Mouse (Mus musculus) cerebellum, postnatal 36 days (tissue): Measurements from ENCODE around the gene Trat1.

ENCODE experiments used
- DNase-seq, 2 experiments: peaks; one replicate each; pipeline ENCODE4 v3.0.0; 2021 to 2022; ENCODE audit warnings: mixed read lengths in 2 of 2

Gene Trat1

DNA sequence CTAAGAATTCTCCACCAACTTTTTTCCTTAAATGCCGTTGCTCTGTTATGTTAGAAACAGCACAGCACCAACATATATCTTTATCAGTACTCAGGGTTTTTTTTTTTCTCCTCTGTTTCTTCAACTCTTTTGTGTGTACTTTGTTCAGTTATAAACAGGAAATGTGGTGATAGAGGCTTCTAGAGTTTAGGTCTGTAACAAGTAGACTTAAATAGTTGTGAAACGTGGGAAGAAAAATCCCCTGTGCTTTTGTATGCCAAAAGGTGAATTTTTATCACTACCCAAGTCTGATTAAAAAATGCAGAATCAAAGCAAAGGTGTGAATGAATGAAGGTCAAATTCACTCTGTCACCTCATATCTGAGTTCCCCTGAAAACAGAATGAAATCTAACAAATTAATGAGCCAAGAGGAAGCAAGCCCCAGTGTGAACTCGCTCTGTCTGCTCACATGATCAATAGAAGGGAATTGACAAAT lies at the start of gene Trat1:
Gene Trat1 (minus strand): TSS at position 51 of the 475 bp plus-strand sequence.
- no peak for DNase-seq

DNA sequence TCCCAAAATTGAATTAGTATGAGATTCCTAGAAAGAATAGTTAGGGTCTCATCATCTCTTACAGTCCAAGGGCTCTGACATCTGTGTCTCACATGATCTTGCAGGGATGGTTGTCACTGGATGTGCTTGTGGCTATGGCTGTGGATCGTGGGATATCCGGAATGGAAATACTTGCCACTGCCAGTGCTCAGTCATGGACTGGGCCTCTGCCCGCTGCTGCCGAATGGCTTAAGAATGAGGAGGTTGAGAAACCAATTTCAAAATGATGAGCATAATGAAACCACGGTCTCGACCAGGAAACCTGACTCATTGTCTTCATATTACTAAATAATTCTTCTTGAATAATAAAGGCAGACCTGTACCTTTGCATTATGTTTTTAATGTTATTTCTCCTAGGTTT lies 46.7 kb upstream of the Trat1 start:
- no peak for DNase-seq

DNA sequence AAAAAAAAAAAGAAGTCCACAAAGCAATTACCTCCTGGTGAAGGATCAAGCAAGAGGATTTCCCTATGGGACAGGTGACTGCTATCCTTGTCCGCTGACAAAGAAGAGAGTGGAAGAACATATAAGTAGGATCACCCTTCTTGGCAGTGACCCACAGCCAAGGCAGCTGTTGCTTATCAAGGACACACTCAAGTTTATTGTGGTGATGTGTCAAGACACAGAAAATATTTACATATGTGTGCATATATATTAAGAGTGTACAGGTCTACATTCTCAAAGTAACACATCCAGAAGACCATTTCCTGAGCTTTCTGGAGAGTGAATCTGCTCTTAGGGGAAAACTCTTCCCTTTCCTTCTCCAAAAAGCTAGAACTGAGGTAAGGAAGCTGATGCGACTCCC lies 44.9 kb upstream of the Trat1 start, which contains the start of gene Retnlb:
Gene Retnlb (plus strand): TSS at position 162 of the 400 bp plus-strand sequence.
- DNase-seq: no peak

DNA sequence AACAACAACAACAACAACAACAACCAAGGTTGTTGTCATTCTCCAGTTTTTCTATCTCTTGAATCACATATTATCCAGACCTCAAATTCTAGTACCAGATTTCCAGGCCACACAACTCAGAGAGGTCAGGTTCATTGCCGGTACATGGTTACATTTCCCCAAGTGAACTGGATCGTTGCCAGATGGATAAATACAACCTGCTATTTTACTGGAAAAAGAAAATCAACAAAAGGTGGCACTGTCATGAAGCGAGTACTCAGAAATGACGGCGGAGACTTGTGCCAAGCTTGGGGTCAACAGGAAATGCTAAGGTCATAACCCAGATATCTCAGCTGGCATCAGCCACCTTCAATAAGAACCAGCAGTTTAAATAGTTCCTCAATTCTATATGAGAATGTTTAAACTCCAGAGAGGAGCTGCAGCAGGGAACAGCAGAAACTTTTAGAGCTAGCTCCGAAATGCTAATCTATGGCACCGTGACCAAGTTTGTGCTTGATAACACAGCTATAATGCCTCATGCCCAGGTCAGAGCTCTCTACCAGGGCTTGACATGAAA lies 40.1 kb upstream of the Trat1 start:
- no peak for DNase-seq

DNA sequence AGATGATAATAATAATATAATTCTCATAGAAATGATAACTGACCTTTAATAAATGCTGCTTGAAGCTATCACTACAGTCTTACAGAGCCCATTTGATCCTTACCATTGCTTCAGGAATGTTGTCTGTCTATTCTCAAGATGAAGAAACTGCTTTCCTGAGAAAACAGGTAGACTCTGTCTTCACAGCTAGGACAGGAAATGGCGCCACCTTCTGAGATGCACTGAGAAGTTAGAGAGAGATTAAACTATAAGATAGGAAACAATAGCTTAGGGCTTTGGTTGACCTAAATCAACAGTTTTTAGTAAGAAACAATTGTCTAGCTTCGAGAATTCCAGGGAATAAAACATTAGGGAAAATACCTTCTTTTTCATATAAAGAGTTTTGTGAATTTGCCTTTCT lies 37.6 kb upstream of the Trat1 start:
- DNase-seq: no peak

DNA sequence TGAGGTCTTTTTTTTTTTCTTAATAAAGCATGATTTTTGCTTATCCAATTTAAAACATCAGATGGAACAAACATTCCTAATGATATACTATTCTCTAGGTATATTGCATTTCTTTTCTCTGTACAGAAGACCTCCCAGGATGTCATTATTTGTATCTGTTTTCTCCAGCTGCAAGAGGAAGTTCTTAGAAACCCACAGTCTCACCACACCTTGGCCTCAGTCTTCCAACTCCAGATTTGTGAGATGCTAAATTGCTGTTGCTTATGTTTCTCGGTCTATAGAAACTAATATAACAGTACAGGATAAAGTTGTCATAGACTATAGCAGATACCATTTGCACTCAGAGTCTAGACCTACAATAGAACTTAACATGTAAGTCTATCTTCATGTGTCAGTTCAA lies 34.7 kb upstream of the Trat1 start:
- DNase-seq: no peak

DNA sequence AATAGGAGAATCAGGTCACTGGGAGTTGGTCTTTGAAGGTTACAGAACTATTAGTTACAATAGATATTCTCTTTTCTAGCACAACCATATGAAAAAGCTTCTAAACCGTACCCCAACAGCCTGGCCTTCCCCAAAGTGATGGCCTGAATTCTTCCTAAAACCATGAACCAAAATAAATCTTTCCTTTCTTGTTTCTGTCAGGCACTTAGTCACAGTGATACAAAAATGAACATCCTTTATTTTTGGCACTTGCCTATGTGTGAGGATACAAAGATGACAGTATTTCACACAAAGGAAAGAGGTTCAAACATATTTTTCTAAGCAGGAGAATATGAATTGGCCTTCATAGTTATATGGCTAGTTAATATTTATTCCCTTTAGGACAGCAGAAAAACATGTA lies 33.6 kb upstream of the Trat1 start:
- DNase-seq: no peak

DNA sequence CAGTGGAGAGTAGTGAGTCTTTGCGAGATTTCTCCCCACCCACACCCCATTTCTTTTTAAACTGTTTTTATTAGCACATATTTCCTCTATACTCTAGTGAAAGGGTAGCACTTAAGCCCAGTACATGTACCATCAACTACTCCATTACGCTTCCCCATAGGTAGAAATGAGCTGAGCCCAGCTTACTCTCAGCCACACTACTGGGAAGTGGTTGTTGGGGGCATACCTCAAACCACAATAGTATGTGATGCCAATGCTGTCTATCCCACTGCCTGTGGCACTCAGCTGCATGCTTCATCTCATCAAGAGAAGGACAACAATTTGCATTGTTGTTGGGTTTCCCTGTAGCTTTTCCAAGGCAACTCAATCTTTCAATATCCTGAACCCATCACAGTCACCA lies 29.1 kb upstream of the Trat1 start:
- DNase-seq: no peak

DNA sequence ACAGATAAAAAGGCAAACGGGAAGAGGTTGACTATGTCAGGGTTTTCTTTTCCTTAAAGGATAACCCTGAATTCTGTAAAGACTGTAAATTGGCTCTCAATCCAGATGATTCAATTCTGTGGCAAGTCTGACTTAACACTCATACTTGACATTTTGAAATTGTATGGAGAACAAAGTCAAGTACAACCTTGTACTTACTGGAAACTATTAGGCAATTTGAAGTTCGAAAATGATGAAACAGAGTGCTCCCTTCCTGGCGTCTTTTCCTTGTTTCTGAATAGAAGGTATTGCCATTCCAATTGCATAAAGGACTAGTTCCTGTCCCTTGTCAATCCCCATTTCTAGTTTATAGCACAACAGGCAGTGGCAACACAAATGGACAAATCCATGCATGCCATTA lies 27.6 kb upstream of the Trat1 start:
- DNase-seq: no peak

DNA sequence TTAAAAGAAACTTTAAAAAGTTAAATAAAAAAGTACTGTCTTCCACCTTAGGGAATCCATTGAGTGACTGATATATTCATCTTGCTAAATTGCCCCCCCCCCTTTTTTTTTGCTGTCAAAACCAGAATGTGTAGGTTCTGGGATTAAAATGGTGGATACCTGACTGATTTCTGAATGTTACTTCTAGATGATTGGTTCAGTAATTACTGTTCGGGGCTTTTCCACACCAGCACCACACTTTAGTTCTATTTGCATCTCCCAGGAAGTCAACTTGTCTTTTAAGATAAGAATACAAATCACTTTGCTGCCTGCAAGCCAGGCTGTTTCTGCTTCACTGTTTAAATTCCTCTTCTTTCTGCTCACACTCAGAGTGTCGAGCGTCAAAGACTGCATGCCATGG lies 26.5 kb upstream of the Trat1 start:
- no peak for DNase-seq

DNA sequence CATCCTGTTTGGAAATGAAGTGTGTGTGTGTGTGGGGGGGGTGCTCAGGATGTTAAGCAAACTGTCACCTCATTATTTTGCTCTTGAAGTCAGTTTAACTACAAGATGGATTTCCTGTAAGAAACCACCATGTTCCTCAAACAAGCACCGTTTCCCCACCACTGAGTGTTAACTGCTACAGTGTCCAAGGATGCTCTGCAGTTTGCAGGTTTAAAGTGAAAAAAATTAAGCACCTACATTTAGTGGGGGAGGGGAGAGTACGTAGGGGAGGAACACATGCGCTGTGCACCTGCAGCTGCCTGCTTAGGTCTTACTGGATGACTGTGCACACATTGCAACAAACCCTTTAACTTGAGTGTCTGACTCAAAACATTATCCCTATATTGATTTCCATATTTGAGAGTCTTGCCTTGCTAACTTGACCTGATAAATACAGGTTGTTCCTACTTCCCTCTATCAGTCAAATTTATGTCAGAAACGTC lies 16.9 kb upstream of the Trat1 start:
- DNase-seq: no peak

DNA sequence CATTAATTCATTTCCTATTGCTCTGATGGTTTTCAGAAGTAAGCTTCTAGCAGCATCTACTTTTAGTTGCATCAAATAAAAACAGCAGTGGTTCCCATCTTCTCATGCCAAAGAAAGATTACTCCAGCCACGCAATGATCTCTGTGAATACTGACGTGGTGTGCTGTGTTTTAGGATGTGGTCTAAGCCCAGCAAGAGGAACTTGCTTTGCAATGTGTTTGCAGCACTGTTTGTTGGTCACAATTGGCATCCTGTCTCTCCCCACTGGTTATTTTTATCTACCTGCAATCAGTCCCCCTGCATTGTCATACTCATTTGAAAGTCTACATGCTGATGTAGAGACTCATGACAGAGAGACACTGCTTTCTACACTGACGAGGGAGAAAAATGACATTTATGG lies 14.4 kb upstream of the Trat1 start:
- DNase-seq: no peak

DNA sequence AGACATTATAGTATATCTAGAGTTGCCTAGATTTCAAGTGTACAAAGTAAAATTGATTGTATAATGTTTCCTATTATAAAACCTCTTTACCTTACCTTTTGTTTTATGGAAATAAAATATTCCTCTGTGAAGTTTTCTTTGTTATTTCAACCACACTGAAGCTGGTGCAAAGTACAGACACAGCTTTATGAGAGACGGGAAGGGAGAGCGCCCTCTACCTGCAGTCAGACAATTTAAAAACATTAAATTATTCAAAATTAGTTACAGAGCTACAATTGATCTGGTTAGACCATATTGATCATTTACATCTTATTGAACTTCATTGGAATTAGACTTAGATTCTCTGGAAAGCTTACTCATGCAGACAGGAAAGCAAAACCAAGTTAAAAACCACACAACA lies 5.4 kb upstream of the Trat1 start:
- DNase-seq: no peak

DNA sequence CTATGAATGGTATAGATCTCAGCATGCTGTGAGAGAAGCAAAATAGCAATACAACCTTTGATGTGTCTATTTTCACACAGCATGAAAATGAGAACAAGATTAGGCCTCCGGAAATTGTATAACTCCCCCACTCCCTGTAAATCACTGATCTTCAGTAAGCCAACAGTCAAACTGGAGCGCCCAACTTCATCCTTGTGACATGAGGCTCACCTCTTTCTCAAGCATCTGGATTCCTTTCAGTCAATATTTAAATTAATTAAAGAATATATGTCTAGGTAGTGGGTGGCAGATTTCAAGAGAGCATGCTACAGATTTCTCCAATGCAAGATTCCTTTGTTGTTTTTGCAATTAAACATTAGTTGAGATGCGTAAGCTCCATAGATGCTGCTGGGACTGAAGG lies 2.6 kb downstream of the Trat1 start:
- no peak for DNase-seq

DNA sequence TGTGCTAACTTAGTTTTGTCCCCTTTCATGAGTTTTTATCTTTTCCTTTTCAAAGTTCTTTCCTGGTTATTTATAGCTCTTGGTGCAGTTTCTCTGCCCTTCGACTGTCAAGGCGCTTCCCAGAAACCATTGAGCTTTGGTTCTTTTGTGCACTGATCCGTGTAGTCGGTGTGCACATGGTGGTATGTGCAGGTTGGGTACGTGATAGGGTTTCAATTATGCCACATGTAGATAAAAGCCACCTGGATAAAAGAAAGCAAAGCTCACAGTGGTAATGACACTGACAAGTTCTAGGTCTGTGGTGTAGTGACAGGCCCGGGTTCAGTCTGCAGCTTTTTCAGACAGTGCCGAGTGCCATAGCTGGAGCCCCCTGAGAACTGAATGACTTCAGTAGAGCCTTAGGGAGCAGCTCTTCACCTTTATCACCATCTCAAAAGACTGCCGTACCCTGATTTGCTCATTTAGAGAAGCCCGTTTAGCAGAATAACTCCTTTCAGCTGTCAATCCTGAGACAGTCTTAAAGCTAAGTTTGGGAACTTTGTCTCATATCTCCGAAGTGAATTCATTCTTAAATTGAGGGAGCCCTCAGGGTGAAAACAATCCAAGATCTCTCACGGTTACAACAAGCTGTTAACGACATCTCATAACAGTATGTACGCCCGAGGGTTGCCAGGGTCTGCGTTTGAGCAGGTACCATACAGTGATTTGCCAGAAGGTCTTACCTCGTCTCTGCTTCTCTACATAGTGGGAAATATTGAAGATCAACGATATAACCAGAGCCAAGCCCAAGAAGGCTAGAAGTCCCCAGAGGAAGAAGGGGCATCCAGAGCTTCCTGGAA lies 11.0 kb downstream of the Trat1 start:
- no peak for DNase-seq

DNA sequence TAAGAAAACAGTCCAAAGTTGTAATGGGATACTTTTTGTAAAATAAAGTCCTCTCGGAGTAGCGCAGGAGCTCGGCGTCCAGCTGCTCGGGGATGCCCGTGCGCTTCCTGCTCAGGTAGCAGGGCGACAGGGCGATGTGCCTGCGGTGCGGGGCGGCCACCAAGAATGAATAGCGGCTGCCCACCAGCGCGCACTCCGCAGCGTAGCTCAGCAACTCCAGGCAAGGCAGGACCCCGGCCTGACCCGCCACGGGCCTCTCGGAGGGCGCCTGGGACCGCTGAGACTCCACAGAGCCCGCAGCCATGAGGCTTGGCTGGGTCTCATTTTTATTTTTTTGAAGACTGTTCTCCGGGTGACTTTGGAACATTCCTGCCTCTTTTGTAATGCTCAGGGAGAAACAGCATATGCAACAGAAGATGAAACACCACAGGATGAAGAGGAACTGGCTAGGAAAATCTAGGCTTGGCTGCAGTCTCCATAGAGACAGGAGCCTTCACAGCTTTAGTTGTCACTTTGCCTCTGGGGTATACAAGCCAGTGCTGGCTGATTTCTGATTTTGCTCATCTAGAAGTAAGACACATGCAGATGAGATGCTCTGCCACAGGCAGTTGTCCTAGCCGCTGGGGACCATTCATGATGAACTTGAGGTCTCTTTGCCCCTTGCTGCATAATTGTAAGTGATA lies 21.5 kb downstream of the Trat1 start:
- no peak for DNase-seq

DNA sequence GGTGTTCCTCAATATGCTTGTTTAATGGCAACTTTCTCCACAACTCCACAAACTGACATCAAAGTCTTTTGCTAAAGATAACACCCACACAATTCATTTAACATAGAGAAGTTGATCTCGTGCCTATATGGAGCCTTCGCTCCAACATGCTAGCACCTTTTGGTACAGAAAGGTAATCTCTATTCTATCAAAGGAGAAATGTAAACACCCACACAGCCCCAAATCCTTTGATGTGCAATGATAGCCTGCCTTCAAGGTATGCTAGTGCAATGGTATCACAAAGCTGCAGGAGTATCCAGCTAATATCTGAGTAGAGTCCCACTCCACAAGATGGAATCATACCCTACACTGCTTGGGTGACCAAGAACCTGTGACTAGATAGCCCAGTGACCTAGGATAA lies 26.4 kb downstream of the Trat1 start:
- no peak for DNase-seq

DNA sequence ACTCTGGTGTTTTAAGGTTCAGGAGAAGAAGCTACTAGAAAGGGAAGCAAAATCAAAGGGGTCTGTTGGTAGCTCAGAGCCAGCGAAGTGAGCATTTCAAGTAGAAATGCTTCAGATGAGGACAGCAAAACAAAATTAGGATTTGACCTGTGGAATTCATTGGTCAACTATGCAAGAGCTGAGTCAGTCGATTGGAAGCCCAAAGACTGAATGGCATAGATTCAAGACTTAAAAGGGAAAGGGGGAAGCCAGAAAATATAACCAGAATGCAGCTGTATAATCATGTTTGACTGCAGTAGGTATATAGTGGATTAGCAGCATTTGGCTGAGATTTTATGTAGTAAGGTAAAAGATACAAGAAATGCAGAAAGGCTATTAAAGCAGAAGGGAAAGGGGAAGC lies 26.8 kb downstream of the Trat1 start:
- no peak for DNase-seq

DNA sequence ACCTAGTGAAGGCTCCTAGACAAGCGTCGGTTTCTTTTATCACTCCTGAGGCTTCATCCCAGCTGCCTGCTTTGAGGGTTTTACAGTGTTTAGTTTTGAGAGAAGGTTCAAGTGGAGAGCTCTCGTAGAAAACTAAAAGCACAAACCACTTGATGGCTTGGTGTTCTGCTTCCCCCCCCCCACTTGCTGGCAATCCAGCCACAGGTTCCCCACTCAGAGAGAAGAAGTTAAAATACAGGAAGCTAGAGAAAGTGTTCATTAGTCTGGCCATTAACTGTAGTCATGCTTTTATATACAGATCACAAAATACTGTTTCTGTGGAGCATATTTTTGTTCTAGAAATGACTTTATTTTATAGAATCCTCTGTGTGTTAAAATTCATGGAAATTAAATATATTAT lies 30.3 kb downstream of the Trat1 start:
- no peak for DNase-seq

DNA sequence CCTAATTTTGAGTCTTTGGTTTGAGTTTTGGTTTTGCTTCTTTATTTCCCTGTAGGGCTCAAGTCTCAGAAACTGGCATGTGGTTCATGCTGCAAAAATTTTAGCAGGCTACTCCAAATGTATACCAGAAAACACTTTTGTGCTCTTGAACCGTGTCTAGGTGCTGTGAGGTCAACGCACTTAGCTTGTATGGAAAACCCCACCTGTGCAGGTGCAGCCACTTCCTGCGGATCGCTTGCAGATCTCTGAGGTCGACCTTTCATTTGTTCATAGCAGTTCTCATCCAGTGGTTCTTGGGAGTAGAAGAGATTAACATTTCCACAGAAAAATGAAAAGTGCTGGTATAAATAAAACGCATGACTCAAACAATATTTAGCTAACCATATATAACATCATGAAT lies 31.8 kb downstream of the Trat1 start:
- DNase-seq: no peak

DNA sequence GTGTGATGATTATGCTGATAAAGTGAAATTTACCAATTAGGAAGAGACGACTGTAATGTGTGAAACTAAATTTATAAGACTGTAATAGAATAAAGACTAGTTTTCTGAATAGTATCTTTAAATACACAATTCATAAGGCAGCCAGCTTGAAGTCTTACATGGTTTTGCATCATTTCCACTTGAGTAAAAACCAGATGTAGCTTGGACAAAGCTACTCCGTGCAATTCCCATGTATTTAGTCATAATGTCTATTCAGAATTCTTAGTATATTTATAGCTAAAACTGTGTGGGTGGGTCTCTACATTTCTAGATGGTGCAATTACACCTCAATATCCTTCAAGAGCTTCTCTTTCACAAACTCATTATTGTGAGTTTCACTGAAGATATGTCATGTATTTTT lies 33.4 kb downstream of the Trat1 start:
- DNase-seq: no peak

DNA sequence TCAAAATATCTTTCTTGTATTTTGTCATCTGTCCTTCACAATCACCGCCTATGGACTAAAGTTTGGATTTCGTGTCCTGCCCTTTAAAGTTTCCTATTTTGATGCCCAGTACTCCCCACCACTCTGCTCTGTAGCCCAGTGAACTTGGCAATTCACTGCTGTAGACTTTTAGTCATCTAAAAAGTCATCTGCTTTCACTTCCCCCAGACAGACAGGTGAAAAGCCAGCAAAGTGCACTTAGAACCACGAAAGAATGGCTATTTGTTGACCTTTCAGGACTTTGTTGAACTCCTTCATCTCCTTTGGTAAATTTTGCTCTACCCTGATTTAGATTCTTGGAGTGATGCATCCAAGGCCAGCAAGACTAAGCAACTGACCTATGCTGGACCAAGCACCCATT lies 34.9 kb downstream of the Trat1 start:
- no peak for DNase-seq

DNA sequence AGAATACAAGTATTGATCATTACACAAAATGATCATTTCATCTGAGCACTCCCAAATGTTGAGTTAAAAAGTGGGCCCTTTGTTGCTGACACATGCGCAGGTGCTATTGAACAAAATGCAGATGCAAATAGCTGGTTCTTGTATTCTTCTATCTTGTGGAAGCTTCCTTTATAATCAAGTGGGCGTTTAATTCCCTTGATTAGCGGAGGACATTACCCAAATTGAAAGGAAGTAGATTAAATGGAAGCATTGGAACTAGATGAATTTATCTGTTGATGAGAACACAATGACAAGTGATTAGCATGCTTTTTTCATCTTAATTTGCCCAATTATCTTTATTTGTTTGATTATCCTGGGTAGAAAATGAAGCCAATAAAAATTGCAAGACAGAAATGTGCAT lies 51.6 kb downstream of the Trat1 start:
- DNase-seq: no peak

DNA sequence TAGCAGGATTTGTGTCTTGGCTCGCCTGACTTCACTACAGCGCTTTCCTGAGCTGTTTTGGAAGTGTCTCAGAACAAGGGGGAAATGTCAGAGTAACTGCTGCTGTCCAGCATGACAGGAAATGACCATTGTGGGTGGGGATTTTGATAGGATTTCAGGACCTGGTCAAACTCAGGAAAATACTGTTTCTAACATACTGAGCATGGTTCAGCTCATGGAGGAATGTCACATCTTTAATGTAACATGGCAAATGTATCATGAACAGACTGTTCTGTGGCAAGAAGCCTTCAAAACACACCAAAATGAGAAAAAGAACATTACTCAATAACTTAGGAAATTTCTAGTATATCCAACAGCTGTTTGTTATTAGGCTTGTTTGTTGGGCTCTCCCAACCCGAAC lies 52.1 kb downstream of the Trat1 start:
- DNase-seq: no peak
